Mouse (Mus musculus) stomach, postnatal 0 days (tissue): Measurements from ENCODE around the gene Ano8. TPM values are rescaled to one million over a fixed set of nuclear protein-coding genes. Genes with fewer than 3 reads are reported as not detected.
"Not testable (repeated sequence)": the region's sequence is repeated elsewhere in the genome, so short reads cannot be mapped to it uniquely, and the experiment has no call there.

Source experiments
- ATAC-seq: fragments of 200-750 bp; cut with Nextera tagmentation; 2 replicates; pipeline ENCODE4 v1.8.0; 2017; ENCODE audit not compliant: low FRiP score, low TSS enrichment
- DNase-seq: peaks from one replicate; pipeline ENCODE4 v3.0.0-alpha.2; 2016; ENCODE audit warnings: low spot score
- H3K27ac ChIP-seq: fragments of 300-500 bp; sonication (generic); replicated peaks from 2 replicates; pipeline ENCODE4 v1.5.1; 2014; ENCODE audit warnings: mild to moderate bottlenecking, control low read depth
- H3K27me3 ChIP-seq: fragments of 300-500 bp; sonication (generic); 2 replicates; pipeline ENCODE4 v1.6.1; 2014; ENCODE audit warnings: low read length; ENCODE audit not compliant: control insufficient read depth, insufficient read depth
- H3K36me3 ChIP-seq: fragments of 300-500 bp; sonication (generic); 2 replicates; pipeline ENCODE4 v1.6.1; 2014; ENCODE audit warnings: low read length, mixed read lengths; ENCODE audit not compliant: control insufficient read depth, insufficient read depth
- H3K4me1 ChIP-seq: fragments of 300-500 bp; sonication (generic); replicated peaks from 2 replicates; pipeline ENCODE4 v1.6.1; 2014; ENCODE audit warnings: antibody characterized with exemption; ENCODE audit not compliant: control insufficient read depth, insufficient read depth
- H3K4me2 ChIP-seq: fragments of 300-500 bp; sonication (generic); replicated peaks from 2 replicates; pipeline ENCODE4 v1.6.1; 2014; ENCODE audit warnings: low read depth, mild to moderate bottlenecking, control low read depth, moderate library complexity
- H3K4me3 ChIP-seq: fragments of 300-500 bp; sonication (generic); 2 replicates; pipeline ENCODE4 v1.5.1; 2014; ENCODE audit warnings: low read depth, low read length, control low read depth
- H3K9ac ChIP-seq: fragments of 300-500 bp; sonication (generic); 2 replicates; pipeline ENCODE4 v1.6.1; 2014; ENCODE audit warnings: mild to moderate bottlenecking, low read length, control low read depth, mixed read lengths
- H3K9me3 ChIP-seq: fragments of 300-500 bp; sonication (generic); 2 replicates; pipeline ENCODE4 v1.6.1; 2016; ENCODE audit warnings: low read length; ENCODE audit not compliant: control insufficient read depth
- CTCF ChIP-seq: IDR thresholded peaks from 2 replicates; pipeline ENCODE4 v1.5.1; 2016; ENCODE audit warnings: antibody characterized with exemption, low read depth, mild to moderate bottlenecking, moderate library complexity
- EP300 ChIP-seq: optimal IDR thresholded peaks from 2 replicates; pipeline ENCODE3; 2016; ENCODE audit warnings: antibody characterized with exemption
- WGBS: fragments of 180-500 bp; shearing (Covaris S2); extraction: QIAGEN DNeasy Blood & Tissue Kit; methylation state at CpG from one replicate; pipeline ENCODE4 v1.1.7; 2014; 5-methylcytosine and 5-hydroxymethylcytosine counted together
- polyA plus RNA-seq: library from polyadenylated mRNA; unstranded; fragments of >200 nt; fragmentation: Nextera tagmentation; extraction: Ambion mirVana; gene quantifications from 2 replicates; pipeline ENCODE4 v1.2.1, GENCODE M21; 2015

Ano8 gene
- polyA plus RNA-seq, result 0.68 and 1.1 TPM in 2 replicates

- WGBS, result 7% methylated on average over 44 of the region's 58 CpGs
- H3K4me2 ChIP-seq, result peak within 1 kb of the TSS; percentile 92
- H3K4me1 ChIP-seq, result peaks cover 9% of the 10 kb centered on the region
- peak within 1 kb of the TSS; percentile 73; the same call in 1 of the 2 replicates for H3K27ac ChIP-seq
- H3K36me3 ChIP-seq, result no peaks in the 10 kb centered on the region
- H3K9me3 ChIP-seq, result no peaks in the 10 kb centered on the region
- ATAC-seq, result peak; percentile 47
- peak within 1 kb of the TSS; percentile 78 for H3K9ac ChIP-seq
- DNase-seq, result peak; percentile 83
- no peaks in the 10 kb centered on the region for H3K27me3 ChIP-seq
- H3K4me3 ChIP-seq, result peak within 1 kb of the TSS; percentile 72
- no peak for TF ChIP-seq EP300
- TF ChIP-seq CTCF, result no peak
These were observed at the start of gene Ano8 for GRCm38 (mm10) chr8:71485142-71486135. Ano8 (minus strand) TSS chr8:71485963.

DNA sequence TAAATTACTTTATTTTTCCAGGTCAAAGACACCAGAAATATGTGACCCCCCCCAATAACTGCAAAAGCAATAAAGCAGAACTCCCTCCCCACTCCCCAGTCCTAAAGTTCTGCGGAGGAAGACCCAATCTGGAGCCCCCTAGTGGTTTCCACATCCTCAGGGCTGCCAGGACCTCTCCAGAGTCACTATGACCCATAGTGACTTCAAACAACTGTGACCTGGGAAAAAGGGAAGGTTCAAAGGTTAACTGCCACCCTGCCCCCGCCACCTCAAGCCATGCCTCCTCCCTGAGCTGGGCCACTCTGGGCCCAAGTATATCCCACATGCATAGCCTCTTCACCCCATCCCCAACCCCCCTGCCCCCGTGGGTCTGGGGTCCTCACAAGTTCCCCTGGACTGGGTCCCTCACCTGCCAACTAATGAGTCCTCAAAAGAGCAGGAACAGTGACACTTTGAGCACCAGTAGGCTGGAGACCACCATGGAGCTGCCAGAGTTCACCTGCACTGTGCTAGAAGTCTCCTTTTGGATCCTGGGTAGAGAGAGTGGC is 48.6 kb upstream of the Ano8 start:
- Histone ChIP-seq H3K4me2 (no peak overlapping the region), H3K9ac (no peak overlapping the region), H3K4me3 (no peak overlapping the region), H3K36me3 (no peaks in the 10 kb centered on the region), H3K9me3 (no peaks in the 10 kb centered on the region), H3K27me3 (no peaks in the 10 kb centered on the region), H3K27ac (no peak overlapping the region), H3K4me1 (no peaks in the 10 kb centered on the region; the same call in 1 of the 2 replicates)
- ATAC-seq, result no peak
- 38% methylated on average over 3 of the region's 3 CpGs for WGBS
- TF ChIP-seq CTCF (peak; percentile 44), EP300 (no peak)
- DNase-seq, result no peak

GRCm38 (mm10) chr8:71530735-71531467 is 45.1 kb upstream of the Ano8 start:
- H3K9me3 ChIP-seq, H3K4me2 ChIP-seq, H3K4me3 ChIP-seq, H3K27me3 ChIP-seq, ATAC-seq, H3K27ac ChIP-seq, DNase-seq, H3K4me1 ChIP-seq, H3K36me3 ChIP-seq: not testable (repeated sequence)
- H3K9ac ChIP-seq, result 0 out of 2 replicates have a peak overlapping the region, but pooled peaks have one; percentile 8
- 70% methylated on average over 5 of the region's 12 CpGs for WGBS
- peak; percentile 66 for TF ChIP-seq CTCF

DNA sequence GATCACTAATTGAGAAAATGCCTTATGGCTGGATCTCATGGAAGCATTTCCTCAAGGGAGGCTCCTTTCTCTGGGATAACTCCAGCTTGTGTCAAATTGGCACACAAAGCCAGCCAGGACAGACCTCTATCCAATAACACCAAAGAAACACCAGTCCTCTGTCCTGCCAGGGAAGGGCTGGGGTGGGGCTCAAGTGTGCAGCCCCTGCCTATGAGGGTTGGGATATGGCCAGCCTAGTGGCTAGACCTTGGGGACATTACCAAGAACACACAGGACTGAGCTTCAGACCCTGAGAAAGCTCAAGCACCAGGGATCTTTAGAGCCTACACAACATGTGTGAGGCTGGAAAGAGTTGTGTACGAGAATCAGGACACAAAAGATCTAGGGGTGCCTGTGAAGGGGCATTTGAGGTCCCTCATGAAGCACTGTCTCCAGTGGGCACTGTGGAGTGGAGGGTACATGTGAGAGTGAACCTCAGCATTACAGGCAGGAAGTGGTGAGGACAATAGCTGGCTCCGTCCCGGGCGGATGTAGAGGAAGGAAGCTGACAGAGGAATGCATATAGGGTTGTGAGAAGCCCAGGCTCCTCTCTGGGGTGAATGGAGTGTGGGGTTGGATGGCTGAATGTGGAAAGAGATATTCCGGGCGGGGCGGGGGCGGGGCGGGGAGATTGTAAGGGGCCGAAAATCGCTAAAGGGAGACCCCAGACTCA is 42.8 kb upstream of the Ano8 start:
- no peaks in the 10 kb centered on the region for H3K9me3 ChIP-seq
- H3K4me3 ChIP-seq, result no peak overlapping the region
- WGBS, result 76% methylated on average over 11 of the region's 11 CpGs
- DNase-seq (no peak), ATAC-seq (no peak)
- H3K27ac ChIP-seq, result peak overlapping the region; percentile 76
- H3K27me3 ChIP-seq, result no peaks in the 10 kb centered on the region
- no peaks in the 10 kb centered on the region for H3K36me3 ChIP-seq
- TF ChIP-seq EP300 (no peak), CTCF (no peak)
- H3K4me2 ChIP-seq, result no peak overlapping the region
- 0 out of 2 replicates have a peak, but pooled peaks cover 2% of the 10 kb centered on the region for H3K4me1 ChIP-seq
- H3K9ac ChIP-seq, result no peak overlapping the region

DNA sequence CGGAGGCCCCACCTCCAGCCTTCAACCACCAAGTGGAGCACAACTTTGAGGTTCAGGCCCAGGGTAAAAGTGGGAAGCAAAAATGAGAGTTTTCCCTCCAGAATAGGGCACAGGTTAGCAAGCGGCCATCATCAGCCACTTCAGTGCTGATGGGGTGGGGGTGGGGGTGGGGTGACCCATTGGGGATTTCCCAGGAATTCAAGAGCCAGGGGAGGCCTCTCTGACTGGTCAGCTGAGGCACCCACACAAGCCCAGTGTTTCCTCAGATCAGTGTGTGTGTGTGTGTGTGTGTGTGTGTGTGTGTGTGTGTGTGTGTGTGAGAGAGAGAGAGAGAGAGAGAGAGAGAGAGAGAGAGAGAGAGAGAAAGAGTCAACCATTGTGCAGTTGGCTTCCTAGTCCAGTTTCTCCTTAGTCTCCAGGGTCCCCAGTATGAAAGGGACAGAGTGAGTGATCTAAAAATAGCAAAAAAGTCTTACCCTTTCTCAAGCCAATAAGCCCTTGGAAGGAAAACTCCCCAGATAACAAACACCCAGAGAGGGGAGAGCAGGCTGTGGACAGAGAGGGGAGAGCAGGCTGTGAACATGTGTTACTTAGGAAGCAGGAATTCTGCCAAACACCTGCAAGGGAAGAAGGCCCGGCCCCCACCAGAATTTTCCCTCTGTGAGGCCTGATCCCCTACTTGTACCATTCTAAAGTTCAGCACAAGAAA is 41.6 kb upstream of the Ano8 start:
- Histone ChIP-seq H3K9ac (no peak overlapping the region), H3K4me2 (no peak overlapping the region), H3K27me3 (no peaks in the 10 kb centered on the region), H3K27ac (peak overlapping the region; percentile 61; the same call in 1 of the 2 replicates), H3K9me3 (no peaks in the 10 kb centered on the region), H3K4me3 (no peak overlapping the region), H3K36me3 (no peaks in the 10 kb centered on the region), H3K4me1 (0 out of 2 replicates have a peak, but pooled peaks cover 2% of the 10 kb centered on the region)
- ATAC-seq (no peak), DNase-seq (no peak)
- WGBS, result 55% methylated on average over 3 of the region's 3 CpGs
- TF ChIP-seq EP300, result no peak
- TF ChIP-seq CTCF, result no peak
